Mouse (Mus musculus) G1E (cell line): ENCODE measurements around the gene Ltbp1.

ENCODE experiments used
- CTCF ChIP-seq: IDR thresholded peaks from 2 replicates; pipeline ENCODE4 v1.5.1; 2012; ENCODE audit warnings: low read depth, low read length, inconsistent platforms, mixed read lengths
- GATA1 ChIP-seq: IDR thresholded peaks from 2 replicates; pipeline ENCODE4 v1.6.1; 2012; ENCODE audit warnings: borderline replicate concordance, low read length, inconsistent platforms, mixed read lengths
- GATA2 ChIP-seq: IDR thresholded peaks from 2 replicates; pipeline ENCODE4 v1.6.1; 2012; ENCODE audit warnings: low read depth, low read length, inconsistent platforms, borderline replicate concordance
- POLR2AphosphoS5 ChIP-seq: IDR thresholded peaks from 2 replicates; pipeline ENCODE4 v1.6.1; 2012; ENCODE audit warnings: low read depth, low read length, inconsistent platforms; ENCODE audit not compliant: insufficient replicate concordance
- TAL1 ChIP-seq: conservative IDR thresholded peaks from 2 replicates; pipeline ENCODE4 v1.6.1; 2012; ENCODE audit warnings: low read depth, low read length, inconsistent platforms, mixed read lengths

DNA sequence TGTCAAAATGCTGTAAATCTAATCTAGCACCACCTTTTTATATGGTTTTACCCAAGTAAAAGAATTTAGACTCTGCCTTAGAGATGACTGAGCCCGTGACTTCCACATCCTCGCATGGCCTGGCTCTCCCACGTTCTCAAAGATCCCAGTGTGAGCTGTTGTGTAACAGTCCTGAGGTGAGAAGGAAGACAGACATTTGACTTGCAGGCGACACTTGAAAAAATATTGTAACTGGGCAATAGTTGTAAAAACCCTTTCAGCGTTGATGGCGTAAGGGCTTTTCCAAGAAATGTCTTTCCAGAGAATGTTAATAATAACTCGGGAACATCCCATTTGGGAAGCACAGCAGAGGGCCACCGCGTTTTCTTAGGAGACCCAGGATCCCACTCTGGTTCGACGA is 366.3 kb downstream of the Ltbp1 start:
- TF ChIP-seq CTCF (no peak), GATA1 (no peak), GATA2 (no peak), TAL1 (no peak), POLR2AphosphoS5 (no peak)
